Mouse (Mus musculus): ENCODE measurements at regions not wholly inside any gene's neighbourhood (a gene's known extent, or its start where the extent isn't known, plus 50 kb on each side); places are given as distances from the start of the nearest gene placed in this dataset.

DNA sequence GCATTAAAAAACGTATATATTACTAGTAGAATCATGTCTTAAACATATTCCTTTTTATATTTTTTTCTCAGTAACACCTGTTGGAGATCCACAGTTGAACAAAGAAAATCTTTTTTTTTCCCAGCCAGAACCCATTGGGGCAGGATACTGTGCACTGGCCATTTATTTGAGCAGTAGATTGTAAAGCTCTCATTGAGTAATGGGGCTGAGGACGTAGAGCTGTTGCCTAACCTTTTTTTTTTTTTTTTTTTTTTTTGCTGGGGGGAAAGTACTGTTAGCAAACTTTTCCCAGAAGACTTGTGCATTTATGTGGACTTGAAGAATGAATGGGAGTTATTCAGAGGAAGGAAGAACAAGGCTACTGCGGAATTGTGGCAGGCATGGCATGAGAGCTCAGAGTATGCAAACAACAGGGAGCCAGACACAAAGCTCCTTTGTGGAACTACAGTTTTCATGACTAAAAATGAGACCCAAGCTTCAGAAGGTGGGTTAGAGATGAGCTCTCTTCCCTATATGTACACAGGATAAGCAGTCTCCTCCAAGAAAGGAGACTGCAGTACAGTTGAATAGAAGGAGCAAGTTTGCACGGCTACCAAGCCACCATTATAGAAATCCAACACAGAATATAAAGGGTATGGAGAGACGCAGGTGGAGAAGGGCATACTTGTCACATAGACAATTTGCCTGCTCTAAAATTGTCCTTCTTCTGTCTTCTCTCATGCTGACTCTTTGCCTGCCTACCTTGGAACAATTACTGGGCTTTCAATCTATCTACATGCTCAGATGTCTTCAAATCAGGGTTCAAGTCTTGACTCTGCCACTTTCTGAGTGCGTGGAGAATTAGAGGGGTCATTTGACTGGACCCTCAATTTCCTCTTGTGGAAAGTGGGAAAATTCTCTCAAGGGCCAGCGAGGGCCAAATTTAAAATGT lies 100.7 kb upstream of the Hs3st1 start:
- no peak for ATAC-seq (replicated peaks; ENCODE audit: poor library complexity)

DNA sequence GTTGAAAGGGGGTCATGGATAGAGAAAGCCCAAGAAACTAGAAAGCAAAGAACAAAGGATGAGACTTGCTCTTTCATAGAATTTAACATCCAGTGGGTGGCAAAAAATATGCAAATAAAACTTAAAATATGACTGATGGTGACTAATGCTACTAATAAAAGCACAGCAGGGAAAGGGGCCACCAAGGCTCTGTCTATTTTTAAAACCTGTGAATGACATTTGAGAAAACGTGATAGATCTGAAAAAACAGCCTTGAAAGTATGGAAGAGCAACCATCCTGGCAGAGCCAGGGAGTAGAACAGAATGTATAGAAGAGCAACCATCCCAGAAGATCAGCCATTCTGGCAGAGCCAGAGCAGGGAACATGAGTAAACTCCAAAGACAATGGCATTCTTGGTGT lies 91.9 kb upstream of the Hs3st1 start:
- no peak for ATAC-seq (replicated peaks; ENCODE audit: poor library complexity)

DNA sequence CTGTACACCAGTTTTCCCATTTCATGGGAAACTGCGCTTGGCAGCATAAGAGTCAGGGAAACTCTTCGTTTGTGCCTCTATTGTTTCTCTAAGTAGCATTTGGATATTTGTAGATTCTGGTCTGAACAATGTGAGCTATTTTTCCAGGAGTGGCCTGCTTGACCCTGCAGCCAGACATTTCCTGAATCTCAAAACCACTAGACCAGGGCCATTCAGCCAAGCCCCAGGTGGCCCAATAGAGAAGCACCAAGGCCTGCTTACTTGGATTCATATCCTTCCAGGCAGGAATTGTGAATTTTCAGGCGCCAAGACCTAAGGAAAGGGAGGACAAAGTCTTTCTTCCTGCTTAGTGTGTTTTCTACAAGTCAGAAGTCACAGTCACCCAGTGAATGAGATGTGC lies 85.9 kb upstream of the Hs3st1 start:
- ATAC-seq (replicated peaks; ENCODE audit: poor library complexity) = no peak

DNA sequence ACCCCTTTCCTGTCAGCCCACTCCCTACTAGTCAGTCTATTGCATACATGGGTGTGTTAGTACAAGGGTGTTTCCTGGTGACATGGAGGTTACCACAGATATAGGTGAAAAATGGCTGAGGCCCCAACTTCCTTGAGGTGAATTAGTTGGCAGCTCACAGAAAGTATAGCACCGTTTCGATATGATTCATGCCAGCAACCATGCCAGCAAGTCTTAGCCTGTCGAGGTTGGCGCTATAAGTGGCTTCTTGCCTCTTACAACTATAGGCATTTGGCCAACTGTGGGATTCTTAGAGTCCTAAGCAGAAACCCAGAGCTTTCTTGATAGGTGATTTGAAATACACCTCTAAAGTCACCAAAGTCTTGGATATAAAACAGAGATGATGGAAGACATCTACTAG lies 85.3 kb upstream of the Hs3st1 start:
- no peak for ATAC-seq (replicated peaks; ENCODE audit: poor library complexity)

DNA sequence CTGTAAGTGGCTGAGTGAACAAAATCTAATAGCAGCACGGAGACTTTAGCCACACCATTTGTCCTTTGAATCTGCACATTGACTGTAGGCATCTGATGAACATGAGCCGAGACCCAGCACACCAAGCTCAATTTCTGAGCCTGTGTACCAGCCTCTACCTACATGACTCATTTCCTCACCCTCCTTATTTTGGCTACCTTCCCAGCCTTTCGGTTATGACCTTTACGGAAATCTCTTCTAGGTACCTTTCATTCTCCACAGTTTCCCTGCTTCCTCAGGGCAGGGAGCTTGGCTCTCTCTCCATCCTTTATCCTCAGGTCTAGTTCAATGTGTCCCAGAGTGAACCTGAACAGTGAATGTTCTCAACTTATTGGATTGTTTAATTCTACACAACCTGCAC lies 77.3 kb upstream of the Hs3st1 start:
- no peak for ATAC-seq (replicated peaks; ENCODE audit: poor library complexity)

DNA sequence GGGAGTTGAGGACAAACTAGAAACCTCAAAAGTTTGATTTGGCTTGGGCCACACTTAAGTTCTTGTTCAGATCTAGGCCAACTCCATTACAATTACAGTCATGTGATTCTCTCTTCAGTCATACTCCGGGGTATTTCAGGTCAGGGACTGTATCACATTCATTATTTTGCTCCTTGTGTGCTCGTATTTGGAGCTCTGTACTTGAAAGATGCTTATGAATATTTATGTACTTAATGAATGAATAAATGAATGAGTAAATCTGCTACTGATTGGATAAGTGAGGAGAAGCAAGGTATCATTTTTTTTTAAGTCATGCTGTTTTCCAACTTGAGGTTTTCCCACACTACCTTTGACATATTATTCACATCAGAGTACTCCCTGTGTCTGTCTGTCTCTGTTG lies 69.4 kb upstream of the Hs3st1 start:
- no peak for ATAC-seq (replicated peaks; ENCODE audit: poor library complexity)

DNA sequence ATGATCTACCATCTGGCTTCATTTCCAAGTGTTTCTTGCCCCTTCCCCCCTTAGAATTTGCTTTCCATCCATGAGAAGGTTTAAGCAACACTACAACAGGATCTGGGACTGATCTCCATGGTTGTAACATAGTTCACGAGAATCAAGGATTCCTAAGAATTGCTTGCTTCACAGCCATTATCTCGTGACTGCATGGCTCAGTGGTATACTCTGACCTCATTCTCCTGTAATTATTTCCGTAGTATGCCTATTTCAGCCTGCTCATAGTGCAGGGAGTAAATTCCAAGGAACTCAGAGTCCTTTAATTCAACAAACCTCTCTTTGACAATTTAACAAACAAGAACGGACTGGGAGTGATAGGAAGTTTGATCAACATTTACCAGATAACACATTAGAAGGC lies 51.4 kb upstream of the Hs3st1 start:
- ATAC-seq (replicated peaks; ENCODE audit: poor library complexity) = no peak
